Mouse (Mus musculus) heart, postnatal 0 days (tissue): Measurements from ENCODE around the gene Ccdc65. TPM values are rescaled to one million over a fixed set of nuclear protein-coding genes. Genes with fewer than 3 reads are reported as not detected.
A peak's percentile ranks its signal among the peaks of the same experiment; 100 is the strongest.

Experiments
- ATAC-seq: fragments of 200-750 bp; cut with Nextera tagmentation; 2 replicates; pipeline ENCODE4 v1.8.0; 2017; ENCODE audit warnings: low read depth, moderate number of reproducible peaks, moderate library complexity; ENCODE audit not compliant: insufficient read depth
- DNase-seq: peaks from one replicate; pipeline ENCODE4 v3.0.0-alpha.2; 2016; ENCODE audit warnings: low spot score
- H3K27ac ChIP-seq: fragments of 300-500 bp; sonication (generic); 2 replicates; pipeline ENCODE4 v1.5.1; 2014; ENCODE audit warnings: low read depth, mild to moderate bottlenecking
- H3K27me3 ChIP-seq: fragments of 300-500 bp; sonication (generic); 2 replicates; pipeline ENCODE4 v1.6.1; 2014; ENCODE audit warnings: low read length, mixed read lengths; ENCODE audit not compliant: control insufficient read depth, insufficient read depth
- H3K36me3 ChIP-seq: fragments of 300-500 bp; sonication (generic); replicated peaks from 2 replicates; pipeline ENCODE4 v1.6.1; 2014; ENCODE audit warnings: low read length, mixed read lengths; ENCODE audit not compliant: control insufficient read depth, insufficient read depth
- H3K4me1 ChIP-seq: fragments of 300-500 bp; sonication (generic); 2 replicates; pipeline ENCODE4 v1.6.1; 2014; ENCODE audit warnings: antibody characterized with exemption; ENCODE audit not compliant: control insufficient read depth, insufficient read depth
- H3K4me2 ChIP-seq: fragments of 300-500 bp; sonication (generic); 2 replicates; pipeline ENCODE4 v1.6.1; 2014; ENCODE audit warnings: low read depth, mild to moderate bottlenecking, low read length, moderate library complexity
- H3K4me3 ChIP-seq: fragments of 300-500 bp; sonication (generic); 2 replicates; pipeline ENCODE4 v1.5.1; 2014; ENCODE audit warnings: low read depth, low read length
- H3K9ac ChIP-seq: fragments of 300-500 bp; sonication (generic); replicated peaks from 2 replicates; pipeline ENCODE4 v1.6.1; 2014; ENCODE audit warnings: low read depth, low read length, mixed read lengths
- H3K9me3 ChIP-seq: fragments of 300-500 bp; sonication (generic); replicated peaks from 2 replicates; pipeline ENCODE4 v1.6.1; 2016; ENCODE audit warnings: low read length; ENCODE audit not compliant: control insufficient read depth
- CTCF ChIP-seq: IDR thresholded peaks from 2 replicates; pipeline ENCODE4 v1.5.1; 2016; ENCODE audit warnings: antibody characterized with exemption, control low read depth, low read depth
- EP300 ChIP-seq: IDR thresholded peaks from 2 replicates; pipeline ENCODE4 v1.6.1; 2016; ENCODE audit warnings: antibody characterized with exemption, low read depth
- WGBS: fragments of 180-500 bp; shearing (Covaris S2); extraction: QIAGEN DNeasy Blood & Tissue Kit; methylation state at CpG from one replicate; pipeline ENCODE4 v1.1.7; 2014; 5-methylcytosine and 5-hydroxymethylcytosine counted together
- polyA plus RNA-seq: library from polyadenylated mRNA; unstranded; fragments of >200 nt; fragmentation: Nextera tagmentation; extraction: Ambion mirVana; gene quantifications from 2 replicates; pipeline ENCODE4 v1.2.1, GENCODE M21; 2015
- total RNA-seq: library from RNA; depleted of rRNA; stranded (reverse); fragments of >200 nt; gene quantifications from 2 replicates; pipeline ENCODE4 v1.2.3, GENCODE M21; 2014; ENCODE audit warnings: low replicate concordance

Gene Ccdc65
- total and polyA plus RNA-seq, 2 experiments from 2014 or later: 0.25 TPM; not detected in 1

- no peaks in the 10 kb centered on the region for H3K36me3 ChIP-seq
- TF ChIP-seq CTCF (no peak), EP300 (no peak)
- ATAC-seq (no peak), DNase-seq (no peak)
- peaks cover 18% of the 10 kb centered on the region; the same call in 1 of the 2 replicates for H3K4me1 ChIP-seq
- no peak overlapping the region for H3K9ac ChIP-seq
- WGBS: 42% methylated on average over 9 of the region's 9 CpGs
- no peak overlapping the region for H3K4me2 ChIP-seq
- no peak overlapping the region for H3K27ac ChIP-seq
- H3K9me3 ChIP-seq: no peaks in the 10 kb centered on the region
- no peak overlapping the region for H3K4me3 ChIP-seq
- peaks cover 11% of the 10 kb centered on the region for H3K27me3 ChIP-seq
Observed at GRCm38 (mm10) chr15:98695726-98696125, 12.3 kb upstream of the Ccdc65 start.

DNA sequence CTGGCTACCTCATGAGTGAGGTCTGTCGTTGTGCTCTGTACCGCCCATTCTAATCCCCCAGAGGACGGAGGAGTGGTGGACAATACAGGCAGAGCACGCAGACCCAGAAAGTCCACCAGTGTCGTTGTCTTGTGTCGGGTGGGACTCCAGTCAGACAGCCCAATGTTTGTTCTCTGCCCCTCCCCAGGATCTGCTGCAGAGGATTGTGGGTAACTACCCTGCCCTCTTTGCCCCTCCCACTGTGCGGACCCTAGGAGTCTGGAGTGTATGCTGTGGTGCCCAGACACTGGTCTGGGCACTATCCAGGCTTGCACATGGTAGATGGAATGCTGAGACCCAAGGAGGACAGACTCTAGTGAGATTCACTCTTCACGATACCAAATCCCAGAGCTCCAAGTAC lies 11.8 kb upstream of the Ccdc65 start:
- Histone ChIP-seq H3K36me3 (no peaks in the 10 kb centered on the region), H3K27me3 (peaks cover 16% of the 10 kb centered on the region), H3K4me3 (no peak overlapping the region), H3K27ac (no peak overlapping the region), H3K4me1 (peaks cover 13% of the 10 kb centered on the region; the same call in 1 of the 2 replicates), H3K9ac (no peak overlapping the region), H3K4me2 (no peak overlapping the region), H3K9me3 (no peaks in the 10 kb centered on the region)
- 55% methylated on average over 8 of the region's 8 CpGs for WGBS
- ATAC-seq (no peak), DNase-seq (no peak)
- TF ChIP-seq CTCF (no peak), EP300 (no peak)

DNA sequence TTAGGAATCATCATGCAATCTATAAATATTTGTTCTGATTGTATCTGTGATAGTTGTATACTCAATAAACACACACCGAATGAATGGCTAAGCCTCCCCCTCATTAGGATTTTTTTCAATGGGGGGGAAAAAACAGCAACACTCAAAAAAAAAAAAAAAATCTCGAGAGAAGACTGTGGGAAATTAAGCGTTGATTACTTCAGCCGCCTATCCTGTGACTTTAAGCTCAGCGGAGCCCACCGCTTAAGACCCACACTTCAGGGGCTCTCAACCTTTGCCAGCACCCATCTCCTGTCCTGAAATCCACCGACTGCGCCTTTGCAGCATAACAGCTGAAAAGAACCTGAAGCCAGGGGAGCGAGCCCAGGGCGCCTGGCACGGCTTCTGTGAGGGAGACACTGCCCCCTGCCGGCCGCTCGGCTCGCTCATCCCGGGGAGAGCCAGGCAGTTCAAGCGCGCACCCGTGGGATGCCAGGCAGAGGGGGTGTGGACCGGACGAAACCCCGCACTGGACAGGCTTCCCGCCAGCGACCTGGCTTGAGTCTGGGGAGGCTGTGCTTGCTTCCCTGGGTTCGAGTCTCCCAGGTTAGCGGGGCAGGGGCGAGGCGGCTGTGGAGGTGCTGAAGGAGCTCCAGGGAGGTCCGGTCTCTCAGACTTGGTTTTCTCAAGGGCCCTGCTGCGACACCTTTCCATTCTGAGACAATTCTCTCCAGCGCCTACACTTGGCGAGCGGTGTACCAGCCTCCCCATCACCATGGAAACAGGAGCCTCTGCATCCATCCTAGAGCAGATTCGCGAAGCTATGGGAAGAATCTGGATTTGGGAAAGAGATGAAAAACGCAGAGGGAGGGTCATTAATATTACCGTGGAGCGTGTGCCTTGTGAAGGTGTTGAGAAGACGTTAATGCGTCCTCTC lies 8.6 kb upstream of the Ccdc65 start:
- DNase-seq (peak; percentile 73), ATAC-seq (peak; percentile 87)
- WGBS: 5% methylated on average over 40 of the region's 40 CpGs
- Histone ChIP-seq H3K27me3 (peaks cover 30% of the 10 kb centered on the region), H3K9me3 (no peaks in the 10 kb centered on the region), H3K4me1 (no peaks in the 10 kb centered on the region), H3K36me3 (no peaks in the 10 kb centered on the region), H3K9ac (no peak overlapping the region), H3K4me3 (peak overlapping the region; percentile 30; the same call in 1 of the 2 replicates), H3K4me2 (peak overlapping the region; percentile 54), H3K27ac (no peak overlapping the region)
- TF ChIP-seq CTCF (peak; percentile 93), EP300 (no peak)

- DNase-seq (no peak), ATAC-seq (no peak)
- peaks cover 3% of the 10 kb centered on the region; the same call in 1 of the 2 replicates for H3K4me1 ChIP-seq
- TF ChIP-seq CTCF: no peak
- TF ChIP-seq EP300: no peak
- H3K27ac ChIP-seq: no peak overlapping the region
- H3K4me3 ChIP-seq: no peak overlapping the region
- no peak overlapping the region for H3K4me2 ChIP-seq
- no peaks in the 10 kb centered on the region for H3K9me3 ChIP-seq
- H3K27me3 ChIP-seq: peaks cover 36% of the 10 kb centered on the region
- no peaks in the 10 kb centered on the region for H3K36me3 ChIP-seq
- 62% methylated on average over 9 of the region's 9 CpGs for WGBS
- no peak overlapping the region for H3K9ac ChIP-seq
Observed at GRCm38 (mm10) chr15:98704312-98704711, 3.7 kb upstream of the Ccdc65 start.

- ATAC-seq (0 out of 2 replicates have a peak, but pooled peaks have one; percentile 13), DNase-seq (no peak)
- no peaks in the 10 kb centered on the region for H3K9me3 ChIP-seq
- H3K27me3 ChIP-seq: 0 out of 2 replicates have a peak, but pooled peaks cover 4% of the 10 kb centered on the region
- H3K9ac ChIP-seq: no peak overlapping the region
- peaks cover 12% of the 10 kb centered on the region for H3K4me1 ChIP-seq
- H3K4me2 ChIP-seq: no peak overlapping the region
- no peaks in the 10 kb centered on the region for H3K36me3 ChIP-seq
- 14% methylated on average over 9 of the region's 9 CpGs for WGBS
- no peak overlapping the region for H3K4me3 ChIP-seq
- TF ChIP-seq CTCF: peak; percentile 62
- TF ChIP-seq EP300: no peak
- H3K27ac ChIP-seq: no peak overlapping the region
Observed at GRCm38 (mm10) chr15:98710442-98710841, 2.4 kb downstream of the Ccdc65 start.
